Mouse (Mus musculus) thymus, adult 2 months (tissue): ENCODE measurements at regions not wholly inside any gene's neighbourhood (a gene's known extent, or its start where the extent isn't known, plus 50 kb on each side); places are given as distances from the start of the nearest gene placed in this dataset.

ENCODE experiments used
- CTCF ChIP-seq: fragments of 200-500 bp; IDR thresholded peaks from 2 replicates; pipeline ENCODE4 v1.5.1; 2012; ENCODE audit warnings: mild to moderate bottlenecking, control low read depth, low read length, moderate library complexity, borderline replicate concordance; ENCODE audit not compliant: control insufficient read depth, poor library complexity, insufficient read depth; ENCODE audit errors: extremely low read depth
- POLR2A ChIP-seq: fragments of 200-500 bp; IDR thresholded peaks from 2 replicates; pipeline ENCODE4 v1.6.1; 2012; ENCODE audit warnings: mild to moderate bottlenecking, low read length, control low read depth, moderate library complexity; ENCODE audit not compliant: control insufficient read depth, poor library complexity, insufficient read depth; ENCODE audit errors: extremely low read depth

DNA sequence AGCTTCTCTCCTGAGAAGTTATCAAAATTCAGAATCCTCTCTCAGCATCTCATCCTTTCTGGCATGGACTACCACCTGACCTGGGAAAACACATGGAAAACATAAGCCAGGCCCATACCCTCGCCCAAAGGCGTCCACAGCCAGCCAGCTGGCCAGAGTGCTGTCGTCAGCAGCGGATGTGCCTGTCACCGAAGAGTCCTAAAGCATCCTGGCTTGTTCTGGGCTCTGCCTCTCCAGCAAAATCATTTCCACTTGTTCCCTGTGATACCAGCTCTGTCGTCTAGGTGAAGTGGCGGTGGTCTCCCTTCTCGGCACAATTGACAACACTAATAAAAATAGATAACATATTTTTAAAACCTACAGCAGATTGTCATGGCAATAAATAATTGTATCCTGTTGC is 70.0 kb upstream of the Igf1r start:
- no peak for TF ChIP-seq POLR2A
- no peak for TF ChIP-seq CTCF
